Mouse (Mus musculus) CH12.LX (cell line): ENCODE results near the gene Plekhh3. TPM values are rescaled to one million over a fixed set of nuclear protein-coding genes. Genes with fewer than 3 reads are reported as not detected.

Experiments
- DNase-seq: peaks from one replicate; pipeline ENCODE4 v3.0.0-alpha.2; 2013; ENCODE audit errors: extremely low read depth
- H3K27ac ChIP-seq: 2 replicates; pipeline ENCODE4 v1.5.1; 2012; ENCODE audit warnings: low read depth, mild to moderate bottlenecking, control low read depth, moderate library complexity; ENCODE audit not compliant: insufficient read depth
- H3K27me3 ChIP-seq: replicated peaks from 2 replicates; pipeline ENCODE3; 2012; ENCODE audit warnings: inconsistent platforms
- H3K36me3 ChIP-seq, 2 experiments: replicated peaks in 1 of 2; 2 replicates each; pipeline versions ENCODE3 to v1.6.1; 2012; ENCODE audit warnings: inconsistent platforms in 1 of 2, low read length in 1 of 2, mild to moderate bottlenecking in 1 of 2, mixed read lengths in 1 of 2, moderate library complexity in 1 of 2; ENCODE audit not compliant: control insufficient read depth in 1 of 2, insufficient read depth in 1 of 2
- H3K4me1 ChIP-seq, 2 experiments: 2 replicates each; pipeline ENCODE4 v1.6.1; 2012; ENCODE audit warnings: inconsistent platforms in 1 of 2, moderate library complexity in 1 of 2; ENCODE audit not compliant: insufficient read depth in 2 of 2, control insufficient read depth in 1 of 2
- H3K4me2 ChIP-seq: 2 replicates; pipeline ENCODE4 v1.6.1; 2012; ENCODE audit warnings: low read depth, mild to moderate bottlenecking, control low read depth; ENCODE audit not compliant: poor library complexity, insufficient read depth, severe bottlenecking
- H3K4me3 ChIP-seq, 3 experiments: fragments of 150-350 bp in 1 of 3; sonication (generic) in 1 of 3; replicated peaks in 1 of 3; 2 replicates each; pipeline versions ENCODE3 to v1.5.1; 2011 to 2012; ENCODE audit warnings: low read depth in 2 of 3, low read length in 2 of 3, mild to moderate bottlenecking in 2 of 3, moderate library complexity in 2 of 3, control low read depth in 1 of 3, improper control_type of control experiment in 1 of 3, inconsistent platforms in 1 of 3, mixed read lengths in 1 of 3; ENCODE audit not compliant: poor library complexity in 1 of 3
- H3K79me2 ChIP-seq: replicated peaks from 2 replicates; pipeline ENCODE4 v1.6.1; 2012; ENCODE audit warnings: mild to moderate bottlenecking, moderate library complexity; ENCODE audit not compliant: control insufficient read depth, poor library complexity, insufficient read depth, severe bottlenecking; ENCODE audit errors: extremely low read depth
- H3K9ac ChIP-seq: 2 replicates; pipeline ENCODE4 v1.6.1; 2012; ENCODE audit warnings: low read depth, mild to moderate bottlenecking, control low read depth, moderate library complexity; ENCODE audit not compliant: insufficient read depth
- H3K9me3 ChIP-seq: replicated peaks from 2 replicates; pipeline ENCODE3; 2012; ENCODE audit warnings: low read length, inconsistent platforms, mixed read lengths
- BHLHE40 ChIP-seq: IDR thresholded peaks from 2 replicates; pipeline ENCODE4 v1.6.1; 2011; ENCODE audit warnings: mild to moderate bottlenecking, low read depth, low read length, improper control_type of control experiment
- CHD1 ChIP-seq: IDR thresholded peaks from 2 replicates; pipeline ENCODE4 v1.6.1; 2012; ENCODE audit warnings: low read depth, low read length, improper control_type of control experiment, inconsistent platforms
- CHD2 ChIP-seq: IDR thresholded peaks from 2 replicates; pipeline ENCODE4 v1.6.1; 2011; ENCODE audit warnings: low read length, improper control_type of control experiment
- ELF1 ChIP-seq: IDR thresholded peaks from 2 replicates; pipeline ENCODE4 v1.6.1; 2014; ENCODE audit warnings: low read depth, mild to moderate bottlenecking, inconsistent platforms, low read length, improper control_type of control experiment
- JUND ChIP-seq: conservative IDR thresholded peaks from 2 replicates; pipeline ENCODE4 v1.6.1; 2011; ENCODE audit warnings: low read depth, low read length, improper control_type of control experiment
- MAX ChIP-seq: IDR thresholded peaks from 2 replicates; pipeline ENCODE4 v1.6.1; 2011; ENCODE audit warnings: low read length, improper control_type of control experiment
- MAZ ChIP-seq: IDR thresholded peaks from 2 replicates; pipeline ENCODE4 v1.6.1; 2012; ENCODE audit warnings: low read depth, mild to moderate bottlenecking, inconsistent platforms, low read length, improper control_type of control experiment, moderate library complexity
- MEF2A ChIP-seq: IDR thresholded peaks from 2 replicates; pipeline ENCODE4 v1.6.1; 2014; ENCODE audit warnings: low read depth, mild to moderate bottlenecking, inconsistent platforms, low read length, improper control_type of control experiment, borderline replicate concordance
- MYC ChIP-seq: IDR thresholded peaks from 2 replicates; pipeline ENCODE4 v1.6.1; 2011; ENCODE audit warnings: low read depth, mild to moderate bottlenecking, improper control_type of control experiment, low read length
- PAX5 ChIP-seq: IDR thresholded peaks from 2 replicates; pipeline ENCODE4 v1.6.1; 2012; ENCODE audit warnings: low read length, inconsistent platforms, mixed read lengths
- POLR2AphosphoS2 ChIP-seq: IDR thresholded peaks from 2 replicates; pipeline ENCODE4 v1.6.1; 2011; ENCODE audit warnings: low read depth, low read length, improper control_type of control experiment
- SIN3A ChIP-seq: IDR thresholded peaks from 2 replicates; pipeline ENCODE4 v1.6.1; 2012; ENCODE audit warnings: low read length, improper control_type of control experiment, inconsistent platforms
- SMC3 ChIP-seq: IDR thresholded peaks from 2 replicates; pipeline ENCODE4 v1.6.1; 2011; ENCODE audit warnings: low read depth, low read length, improper control_type of control experiment
- TCF12 ChIP-seq: IDR thresholded peaks from 2 replicates; pipeline ENCODE4 v1.6.1; 2014; ENCODE audit warnings: low read depth, mild to moderate bottlenecking, inconsistent platforms, low read length, improper control_type of control experiment
- USF1 ChIP-seq: IDR thresholded peaks from 2 replicates; pipeline ENCODE4 v1.6.1; 2014; ENCODE audit warnings: low read depth, mild to moderate bottlenecking, inconsistent platforms, low read length, improper control_type of control experiment
- ZC3H11A ChIP-seq: IDR thresholded peaks from 2 replicates; pipeline ENCODE4 v1.6.1; 2012; ENCODE audit warnings: low read depth, mild to moderate bottlenecking, inconsistent platforms, low read length, improper control_type of control experiment
- ZNF384 ChIP-seq: IDR thresholded peaks from 2 replicates; pipeline ENCODE4 v1.6.1; 2012; ENCODE audit warnings: low read depth, low read length, improper control_type of control experiment, inconsistent platforms
- dilution Hi-C: fragments of 300-500 bp; cut with MboI; formaldehyde crosslinking; loops from 2 replicates; pipeline ENCODE4 v1.14.3; 2020; ENCODE audit warnings: low sequenced_read_pairs; ENCODE audit not compliant: extremely low pct_unique_long_range_greater_than_20kb, extremely low pct_ligation_motif_present
- in situ Hi-C: fragments of 300-500 bp; cut with MboI; formaldehyde crosslinking; loops from 3 replicates; pipeline ENCODE4 v1.14.3; 2019; ENCODE audit warnings: low sequenced_read_pairs, low pct_ligation_motif_present, low pct_unique_long_range_greater_than_20kb, mixed read lengths
- polyA plus RNA-seq: library from polyadenylated mRNA; unstranded; fragments of >175 nt; gene quantifications from 2 replicates; pipeline ENCODE4 v1.2.1, GENCODE M21; 2012; ENCODE audit warnings: low read depth; ENCODE audit not compliant: insufficient read length
- total RNA-seq, 2 experiments: library from RNA; depleted of rRNA; stranded (reverse); fragments of 300-350 nt in 1 of 2; fragments of >200 nt in 1 of 2; gene quantifications; 2 replicates each; pipeline ENCODE4 v1.2.3; 2012 to 2014

Gene Plekhh3
- total and polyA plus RNA-seq, 3 experiments, result 2.9 to 20.3 (median 5.0) TPM

- peaks cover 2% of the 10 kb centered on the region for H3K9me3 ChIP-seq
- dilution Hi-C loops, result no loop called here
- no peak for TF ChIP-seq TCF12
- TF ChIP-seq SIN3A, result no peak
- no peak for TF ChIP-seq ELF1
- no peak for TF ChIP-seq POLR2AphosphoS2
- TF ChIP-seq ZC3H11A, result no peak
- no peak for TF ChIP-seq USF1
- TF ChIP-seq BHLHE40, result no peak
- no peak for TF ChIP-seq PAX5
- TF ChIP-seq MAZ, result no peak
- TF ChIP-seq MAX, result no peak
- no peak for TF ChIP-seq MYC
- no peak for TF ChIP-seq JUND
- no peak for TF ChIP-seq ZNF384
- TF ChIP-seq MEF2A, result no peak
- TF ChIP-seq CHD2, result no peak
Observed at GRCm38 (mm10) chr11:101119131-101119760, 51.9 kb downstream of the Plekhh3 start.

GRCm38 (mm10) chr11:101118105-101118504, 53.0 kb downstream of the Plekhh3 start:
- Histone ChIP-seq H3K4me1 (peaks cover 20 to 65% of the 10 kb centered on the region in 2 experiments), H3K79me2 (peaks cover 77% of the 10 kb centered on the region), H3K36me3 (peaks cover 10 to 53% of the 10 kb centered on the region in 2 experiments), H3K27ac (no peak overlapping the region), H3K9me3 (peaks cover 8% of the 10 kb centered on the region), H3K27me3 (no peaks in the 10 kb centered on the region), H3K4me2 (peak overlapping the region; percentile 76), H3K9ac (peak overlapping the region; percentile 87), H3K4me3 (peak overlapping the region; percentile 69 to 83 (median 82))
- TF ChIP-seq ELF1, result peak; percentile 57
- no peak for TF ChIP-seq CHD1
- TF ChIP-seq SMC3, result no peak
- dilution Hi-C loops, result no loop called here
- in situ Hi-C loops, result no loop called here
- no peak for DNase-seq

More at GRCm38 (mm10) chr11:101119131-101119760, 51.9 kb downstream of the Plekhh3 start:
- peak overlapping the region; percentile 69 to 83 (median 82) for H3K4me3 ChIP-seq
- H3K4me2 ChIP-seq, result peak overlapping the region; percentile 76; the same call in 1 of the 2 replicates
- H3K9ac ChIP-seq, result peak overlapping the region; percentile 87
- no peaks in the 10 kb centered on the region for H3K27me3 ChIP-seq
- peak; percentile 30 for DNase-seq
- peaks cover 65% of the 10 kb centered on the region for H3K79me2 ChIP-seq
- in situ Hi-C loops, result no loop called here
- H3K36me3 ChIP-seq, result peaks cover 19 to 54% of the 10 kb centered on the region in 2 experiments
- peaks cover 20 to 60% of the 10 kb centered on the region in 2 experiments for H3K4me1 ChIP-seq
- peak overlapping the region; percentile 41; the same call in 1 of the 2 replicates for H3K27ac ChIP-seq
